Mouse (Mus musculus): ENCODE results near the gene Slc22a21. TPM values are rescaled to one million over a fixed set of nuclear protein-coding genes. Genes with fewer than 3 reads are reported as not detected.
A peak's percentile ranks its signal among the peaks of the same experiment; 100 is the strongest.

Gene Slc22a21
- polyA plus RNA-seq (2015; fragmentation: Nextera tagmentation; extraction: Ambion mirVana), result 3.6 and 5.0 TPM in 2 replicates

DNA sequence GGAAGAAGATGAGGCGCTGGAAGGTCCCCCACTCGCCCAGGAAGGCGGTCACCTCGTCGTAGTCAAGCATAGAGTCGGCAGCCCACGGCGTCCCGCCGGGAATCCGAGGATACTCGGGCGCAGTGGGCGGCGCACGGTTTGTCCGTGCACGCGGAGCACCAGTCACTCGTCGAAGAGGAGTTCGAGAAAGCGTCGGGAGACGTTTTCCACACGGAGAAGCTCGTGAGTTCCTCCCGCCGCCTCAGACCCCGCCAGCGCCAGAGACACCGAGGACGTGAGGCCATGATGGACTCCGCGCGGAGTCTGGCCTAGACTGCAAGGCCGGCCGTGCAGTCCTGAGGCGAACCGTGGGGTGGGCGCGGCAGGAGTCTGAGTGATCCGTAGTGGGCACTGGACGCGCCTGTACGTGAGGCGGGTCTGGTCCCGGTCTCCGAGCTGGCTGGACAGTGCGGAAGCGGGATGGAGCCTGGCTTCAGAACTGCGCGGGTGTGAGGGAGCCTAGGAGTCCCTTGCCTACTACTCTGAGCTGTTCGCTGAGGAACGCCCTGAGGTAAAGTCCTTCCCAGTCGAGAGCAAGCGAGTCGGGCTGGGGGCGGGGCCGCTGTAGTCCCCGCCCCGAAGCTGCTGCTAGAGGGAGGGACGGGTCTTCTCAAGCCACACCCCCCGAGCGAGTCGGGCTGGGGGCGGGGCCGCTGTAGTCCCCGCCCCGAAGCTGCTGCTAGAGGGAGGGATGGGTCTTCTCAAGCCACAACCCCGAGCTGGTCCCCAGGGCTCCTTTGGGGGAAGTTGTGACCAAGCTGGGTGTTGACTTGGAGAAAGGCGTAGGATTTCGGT lies at the start of gene Slc22a21:
Gene Slc22a21 (minus strand): TSS at position 545 of the 834 bp plus-strand sequence.
- Histone ChIP-seq H3K4me2 (ENCODE audit: low read depth, low read length) (peak within 1 kb of the TSS; percentile 98), H3K36me3 (ENCODE audit: control insufficient read depth, insufficient read depth, low read length) (no peaks in the 10 kb centered on the region), H3K9ac (ENCODE audit: low read length) (peak within 1 kb of the TSS; percentile 79), H3K9me3 (ENCODE audit: control insufficient read depth, low read length) (no peaks in the 10 kb centered on the region), H3K4me1 (replicated peaks; ENCODE audit: control insufficient read depth, insufficient read depth, low read length) (peaks cover 4% of the 10 kb centered on the region), H3K27ac (ENCODE audit: low read length) (peak within 1 kb of the TSS; percentile 73), H3K27me3 (ENCODE audit: control insufficient read depth, insufficient read depth, low read depth, low read length) (no peaks in the 10 kb centered on the region), H3K4me3 (ENCODE audit: low read length) (peak within 1 kb of the TSS; percentile 72)
- peak; percentile 98 for ATAC-seq (ENCODE audit: low read depth)
- 3% methylated on average over 66 of the region's 73 CpGs for WGBS

DNA sequence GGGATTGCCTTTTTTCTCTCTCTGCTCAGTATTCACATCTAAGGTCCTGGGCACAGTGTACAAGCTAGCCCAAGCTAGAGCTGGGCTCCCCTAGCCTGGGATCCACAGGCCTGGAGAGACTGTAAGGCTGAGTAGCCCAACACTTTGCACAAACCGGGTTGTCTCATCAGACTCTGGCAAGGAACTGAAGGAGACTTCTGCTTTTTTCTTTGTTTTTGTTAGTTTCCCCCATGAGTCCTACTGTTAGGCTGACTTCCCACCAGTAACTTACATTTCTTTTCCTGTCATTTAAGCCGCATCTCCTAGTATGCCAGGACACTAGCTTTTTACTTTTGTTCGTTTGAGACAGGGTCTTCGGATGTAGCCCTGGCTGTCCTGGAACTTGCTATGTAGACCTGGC lies 48.9 kb upstream of the Slc22a21 start:
- no peak overlapping the region; the same call in 1 of the 2 replicates for H3K4me2 ChIP-seq (ENCODE audit: low read depth, low read length)
- no peak for ATAC-seq (ENCODE audit: low read depth)
- H3K9me3 ChIP-seq (ENCODE audit: control insufficient read depth, low read length), result no peaks in the 10 kb centered on the region
- no peaks in the 10 kb centered on the region for H3K36me3 ChIP-seq (ENCODE audit: control insufficient read depth, insufficient read depth, low read length)
- WGBS, result 73% methylated on average over 4 of the region's 4 CpGs
- H3K27me3 ChIP-seq (ENCODE audit: control insufficient read depth, insufficient read depth, low read depth, low read length), result peaks cover 12% of the 10 kb centered on the region
- no peak overlapping the region for H3K9ac ChIP-seq (ENCODE audit: low read length)
- peaks cover 13% of the 10 kb centered on the region for H3K4me1 ChIP-seq (replicated peaks; ENCODE audit: control insufficient read depth, insufficient read depth, low read length)
- no peak overlapping the region for H3K27ac ChIP-seq (ENCODE audit: low read length)
- H3K4me3 ChIP-seq (ENCODE audit: low read length), result no peak overlapping the region

DNA sequence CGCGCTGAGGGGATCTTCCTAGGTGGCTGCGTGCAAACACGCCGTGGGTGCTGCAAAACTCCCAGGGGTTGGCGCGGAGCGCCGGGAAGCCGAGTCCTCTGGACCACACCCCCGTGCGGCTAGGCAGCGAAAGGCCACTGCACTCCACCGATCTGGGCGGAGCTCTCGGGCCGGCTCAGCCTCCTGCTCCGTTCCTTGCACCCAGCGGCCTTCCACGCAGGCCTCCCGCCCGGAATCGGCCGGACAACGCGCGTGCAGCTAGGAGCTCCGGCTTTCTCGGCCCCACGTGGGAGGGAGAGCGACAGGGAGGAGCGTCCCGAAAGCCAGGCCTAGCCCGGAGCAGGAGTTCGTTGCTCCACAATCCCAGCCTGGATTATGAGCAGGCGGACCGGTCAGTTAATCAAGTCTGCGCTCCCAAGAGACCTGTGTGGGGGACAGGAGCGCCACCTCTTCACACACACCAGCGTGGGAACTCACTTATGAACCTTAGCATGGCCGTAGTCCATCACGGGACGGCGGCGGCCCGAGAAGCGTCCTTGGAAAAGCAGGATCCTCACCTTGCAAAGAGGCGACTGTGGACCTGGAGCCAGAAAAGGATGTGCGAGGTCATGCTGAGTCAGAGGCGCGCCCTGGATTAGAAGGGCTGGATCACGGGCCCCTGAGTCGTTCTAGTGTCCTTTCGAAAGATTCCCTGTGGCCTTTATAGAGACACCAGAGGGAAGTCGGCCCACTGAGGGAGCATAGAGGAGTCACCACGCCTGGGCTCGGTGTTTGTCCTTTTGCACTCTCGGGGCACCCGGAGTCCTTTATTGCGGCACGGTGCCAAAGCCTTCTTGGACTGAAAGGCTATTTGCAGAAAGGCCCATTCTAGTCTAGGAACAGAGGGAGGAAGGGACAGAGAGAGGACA lies 48.2 kb upstream of the Slc22a21 start, which contains the start of gene Slc22a4:
Gene Slc22a4 (minus strand): TSS at position 47 of the 908 bp plus-strand sequence.
- Histone ChIP-seq H3K9ac (ENCODE audit: low read length) (peak within 1 kb of the TSS; percentile 71), H3K27me3 (ENCODE audit: control insufficient read depth, insufficient read depth, low read depth, low read length) (peaks cover 12% of the 10 kb centered on the region), H3K4me3 (ENCODE audit: low read length) (peak within 1 kb of the TSS; percentile 58), H3K4me2 (ENCODE audit: low read depth, low read length) (peak within 1 kb of the TSS; percentile 97), H3K4me1 (replicated peaks; ENCODE audit: control insufficient read depth, insufficient read depth, low read length) (peaks cover 13% of the 10 kb centered on the region), H3K9me3 (ENCODE audit: control insufficient read depth, low read length) (no peaks in the 10 kb centered on the region), H3K36me3 (ENCODE audit: control insufficient read depth, insufficient read depth, low read length) (no peaks in the 10 kb centered on the region), H3K27ac (ENCODE audit: low read length) (no peak within 1 kb of the TSS; the same call in 1 of the 2 replicates)
- ATAC-seq (ENCODE audit: low read depth), result peak; percentile 94
- 2% methylated on average over 61 of the region's 61 CpGs for WGBS

DNA sequence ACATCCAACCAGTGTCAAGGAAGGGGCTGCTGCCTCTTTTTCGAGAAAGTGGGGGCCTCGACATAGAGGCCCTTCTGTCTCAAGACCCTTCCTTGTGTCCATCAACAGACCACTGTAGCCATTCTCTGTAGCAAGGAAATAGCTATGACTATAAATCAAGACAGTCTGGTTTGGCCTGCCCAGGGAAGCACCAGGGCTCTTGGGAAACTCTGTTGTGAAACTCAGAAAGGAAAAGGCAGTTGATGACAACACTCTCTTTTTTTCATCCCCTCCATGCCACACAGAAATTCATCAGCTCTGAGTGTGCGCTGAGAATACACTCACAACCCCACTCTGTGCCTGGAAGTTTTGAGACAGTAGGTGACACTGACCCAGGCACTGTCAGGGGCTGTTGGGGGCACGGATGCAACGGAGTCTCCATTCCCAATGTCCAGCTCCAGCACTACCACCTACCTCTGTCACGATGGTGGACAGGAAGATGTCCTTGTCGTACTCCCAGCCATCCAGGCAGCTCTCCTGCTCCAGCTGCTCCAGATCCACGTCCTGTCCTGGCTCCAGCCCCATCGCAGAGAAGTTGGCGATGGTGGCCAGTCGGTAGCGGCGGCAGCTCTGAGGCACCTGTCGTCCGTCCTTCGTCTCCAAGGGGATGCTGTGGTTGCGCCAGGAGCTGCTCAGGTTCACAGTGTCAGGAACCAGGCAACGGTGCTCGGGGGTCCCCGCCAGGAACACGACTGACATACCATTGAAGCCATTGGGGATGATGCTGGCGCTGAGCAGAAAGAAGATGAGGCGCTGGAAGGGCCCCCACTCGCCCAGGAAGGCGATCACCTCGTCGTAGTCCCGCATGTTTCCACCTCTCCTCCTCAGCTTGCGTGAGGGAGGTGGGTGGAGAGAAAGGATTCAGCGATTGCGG lies 47.3 kb upstream of the Slc22a21 start:
- WGBS, result 17% methylated on average over 31 of the region's 31 CpGs
- peaks cover 13% of the 10 kb centered on the region for H3K4me1 ChIP-seq (replicated peaks; ENCODE audit: control insufficient read depth, insufficient read depth, low read length)
- no peak overlapping the region for H3K27ac ChIP-seq (ENCODE audit: low read length)
- H3K4me2 ChIP-seq (ENCODE audit: low read depth, low read length), result peak overlapping the region; percentile 97
- no peaks in the 10 kb centered on the region for H3K9me3 ChIP-seq (ENCODE audit: control insufficient read depth, low read length)
- H3K9ac ChIP-seq (ENCODE audit: low read length), result peak overlapping the region; percentile 71
- H3K4me3 ChIP-seq (ENCODE audit: low read length), result peak overlapping the region; percentile 58
- ATAC-seq (ENCODE audit: low read depth), result peak; percentile 8; the same call in 1 of the 2 replicates
- H3K36me3 ChIP-seq (ENCODE audit: control insufficient read depth, insufficient read depth, low read length), result no peaks in the 10 kb centered on the region
- H3K27me3 ChIP-seq (ENCODE audit: control insufficient read depth, insufficient read depth, low read depth, low read length), result peaks cover 12% of the 10 kb centered on the region

DNA sequence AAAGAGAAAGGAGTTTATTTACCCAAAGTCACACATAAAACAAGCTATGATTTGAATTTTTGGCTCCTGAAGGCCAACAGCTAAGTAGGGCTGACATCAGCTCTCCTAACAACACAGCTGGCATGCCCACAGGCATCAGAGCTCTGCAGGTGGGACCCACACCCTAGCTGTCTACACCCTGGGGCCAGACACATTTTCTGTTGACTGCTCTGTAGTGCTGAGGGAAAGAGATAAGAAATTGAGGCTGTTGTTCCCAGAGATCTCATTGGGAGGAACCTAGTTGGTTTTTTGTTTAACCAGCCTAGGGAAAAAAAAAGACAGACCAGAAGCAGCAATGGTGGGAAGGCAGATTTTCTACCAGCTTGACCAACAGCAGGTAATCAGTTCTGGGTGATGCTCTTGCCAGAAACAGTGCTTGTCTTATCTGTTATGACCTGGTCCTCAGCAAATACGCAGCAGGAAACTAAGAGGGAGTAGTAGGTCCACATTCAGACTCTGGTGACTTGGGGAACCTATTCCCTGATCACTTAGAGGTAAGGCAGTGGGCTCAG lies 46.4 kb upstream of the Slc22a21 start:
- Histone ChIP-seq H3K9ac (ENCODE audit: low read length) (no peak overlapping the region), H3K4me2 (ENCODE audit: low read depth, low read length) (no peak overlapping the region), H3K4me1 (replicated peaks; ENCODE audit: control insufficient read depth, insufficient read depth, low read length) (peaks cover 13% of the 10 kb centered on the region), H3K9me3 (ENCODE audit: control insufficient read depth, low read length) (no peaks in the 10 kb centered on the region), H3K27me3 (ENCODE audit: control insufficient read depth, insufficient read depth, low read depth, low read length) (peaks cover 12% of the 10 kb centered on the region), H3K27ac (ENCODE audit: low read length) (no peak overlapping the region), H3K4me3 (ENCODE audit: low read length) (no peak overlapping the region), H3K36me3 (ENCODE audit: control insufficient read depth, insufficient read depth, low read length) (no peaks in the 10 kb centered on the region)
- WGBS, result 61% methylated on average over 1 of the region's 1 CpGs
- ATAC-seq (ENCODE audit: low read depth), result no peak

DNA sequence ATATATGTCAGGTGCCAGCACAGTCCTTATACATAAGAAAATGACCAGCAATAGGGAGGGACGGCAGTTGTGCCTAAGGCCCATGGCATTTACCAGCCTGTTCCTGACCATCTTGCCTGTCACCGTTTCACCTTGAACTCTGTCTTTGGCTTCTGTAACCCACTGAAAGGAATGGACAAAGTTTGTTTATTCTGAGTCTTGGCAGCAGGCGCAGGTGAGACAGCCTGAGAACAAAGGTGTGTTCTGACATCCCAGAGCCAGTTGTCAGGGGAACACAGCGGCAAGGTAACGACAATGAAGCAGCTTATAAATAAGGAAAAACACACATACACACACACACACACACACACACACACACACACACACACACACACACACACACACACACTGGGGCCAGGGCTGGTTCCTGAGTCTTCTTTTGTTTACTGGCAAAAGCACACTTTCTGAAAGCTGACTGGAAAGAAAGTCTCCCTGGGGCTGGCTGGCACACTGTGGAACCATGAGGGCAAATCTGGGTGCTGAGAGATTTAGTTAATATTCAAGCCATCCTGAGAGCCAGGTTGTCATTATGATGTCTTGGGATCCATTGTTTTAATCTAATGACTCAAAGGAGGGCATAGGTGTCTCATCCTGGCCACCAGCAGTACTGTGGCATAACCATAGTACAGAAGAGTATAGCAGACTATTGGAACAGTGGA lies 41.4 kb upstream of the Slc22a21 start:
- H3K36me3 ChIP-seq (ENCODE audit: control insufficient read depth, insufficient read depth, low read length), result no peaks in the 10 kb centered on the region
- H3K9me3 ChIP-seq (ENCODE audit: control insufficient read depth, low read length), result no peaks in the 10 kb centered on the region
- no peaks in the 10 kb centered on the region; the same call in 1 of the 2 replicates for H3K27me3 ChIP-seq (ENCODE audit: control insufficient read depth, insufficient read depth, low read depth, low read length)
- no peak overlapping the region for H3K9ac ChIP-seq (ENCODE audit: low read length)
- 55% methylated on average over 5 of the region's 5 CpGs for WGBS
- no peak overlapping the region for H3K27ac ChIP-seq (ENCODE audit: low read length)
- no peak for ATAC-seq (ENCODE audit: low read depth)
- no peaks in the 10 kb centered on the region for H3K4me1 ChIP-seq (replicated peaks; ENCODE audit: control insufficient read depth, insufficient read depth, low read length)
- no peak overlapping the region for H3K4me2 ChIP-seq (ENCODE audit: low read depth, low read length)
- no peak overlapping the region for H3K4me3 ChIP-seq (ENCODE audit: low read length)

DNA sequence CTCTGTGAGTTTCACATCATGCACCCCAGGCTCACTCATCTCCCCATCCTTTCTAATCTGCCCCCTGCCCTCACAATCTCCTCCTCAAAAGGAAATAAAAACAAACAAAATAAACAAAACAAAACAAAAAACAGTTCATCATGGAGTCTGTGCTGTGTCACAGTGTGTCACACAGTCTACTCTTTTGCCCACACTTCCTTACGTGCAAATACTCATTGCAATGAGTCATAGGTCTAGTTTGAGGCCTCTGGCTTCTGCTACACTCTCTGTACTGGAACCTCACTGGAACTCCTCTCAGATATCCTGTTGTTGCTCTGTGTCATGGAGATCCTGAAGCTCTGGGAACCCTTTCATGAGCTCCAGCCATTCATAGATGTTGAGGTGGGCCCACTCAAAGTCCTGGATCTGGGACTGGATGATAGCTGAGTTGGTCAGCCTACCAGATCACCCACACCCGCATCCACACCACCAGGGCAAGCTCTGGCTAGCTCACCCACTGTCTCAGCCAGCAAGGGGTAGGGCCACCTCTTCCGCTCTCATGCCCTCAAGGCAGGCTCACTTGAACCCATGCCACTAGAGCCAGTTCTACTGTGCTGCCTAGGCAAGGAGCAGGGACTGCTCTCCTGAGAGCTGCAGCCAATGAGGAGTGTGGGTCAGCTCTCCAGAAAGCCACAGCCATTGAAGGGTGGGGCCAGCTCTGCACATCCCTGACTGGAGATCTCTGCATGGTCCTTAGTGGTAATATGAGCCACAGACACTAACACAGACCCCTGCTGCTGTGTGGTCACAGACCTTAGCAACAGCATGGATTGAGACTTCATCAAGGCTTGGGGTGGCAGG lies 39.0 kb upstream of the Slc22a21 start:
- no peak for ATAC-seq (ENCODE audit: low read depth)
- 72% methylated on average over 3 of the region's 3 CpGs for WGBS

More for the DNA sequence above, 39.0 kb upstream of the Slc22a21 start:
- Histone ChIP-seq H3K27ac (ENCODE audit: low read length) (no peak overlapping the region), H3K4me1 (replicated peaks; ENCODE audit: control insufficient read depth, insufficient read depth, low read length) (no peaks in the 10 kb centered on the region), H3K36me3 (ENCODE audit: control insufficient read depth, insufficient read depth, low read length) (no peaks in the 10 kb centered on the region), H3K9ac (ENCODE audit: low read length) (no peak overlapping the region), H3K4me2 (ENCODE audit: low read depth, low read length) (no peak overlapping the region), H3K4me3 (ENCODE audit: low read length) (no peak overlapping the region), H3K27me3 (ENCODE audit: control insufficient read depth, insufficient read depth, low read depth, low read length) (no peaks in the 10 kb centered on the region), H3K9me3 (ENCODE audit: control insufficient read depth, low read length) (no peaks in the 10 kb centered on the region)

Data from lung, embryonic 16.5 days (tissue).